Mouse (Mus musculus): ENCODE data around the gene Hspa1l. TPM values are rescaled to one million over a fixed set of nuclear protein-coding genes. Genes with fewer than 3 reads are reported as not detected.
A peak's percentile ranks its signal among the peaks of the same experiment; 100 is the strongest.
"Not testable (repeated sequence)": the region's sequence is repeated elsewhere in the genome, so short reads cannot be mapped to it uniquely, and the experiment has no call there.

Hspa1l gene
- polyA plus RNA-seq, 1 experiment from 2014 or later: 1.4 TPM

GRCm38 (mm10) chr17:34960702-34961493 lies 11.6 kb upstream of the Hspa1l start:
- Histone ChIP-seq H3K4me1 (peaks cover 11% of the 10 kb centered on the region), H3K4me3 (replicated peaks) (no peak overlapping the region), H3K4me2 (no peak overlapping the region), H3K27ac (replicated peaks) (no peak overlapping the region), H3K9ac (replicated peaks) (no peak overlapping the region), H3K36me3 (no peaks in the 10 kb centered on the region), H3K27me3 (replicated peaks) (peaks cover 45% of the 10 kb centered on the region), H3K9me3 (replicated peaks) (no peaks in the 10 kb centered on the region)
- ATAC-seq (ENCODE audit: low FRiP score): no peak

GRCm38 (mm10) chr17:34962125-34962524 lies 10.4 kb upstream of the Hspa1l start:
- ATAC-seq (ENCODE audit: low FRiP score): no peak
- Histone ChIP-seq H3K27me3 (replicated peaks) (peaks cover 44% of the 10 kb centered on the region), H3K9me3 (replicated peaks) (no peaks in the 10 kb centered on the region), H3K27ac (replicated peaks) (no peak overlapping the region), H3K4me3 (replicated peaks) (no peak overlapping the region), H3K36me3 (no peaks in the 10 kb centered on the region), H3K4me2 (no peak overlapping the region), H3K4me1 (peaks cover 11% of the 10 kb centered on the region), H3K9ac (replicated peaks) (no peak overlapping the region)
- 43% methylated on average over 3 of the region's 3 CpGs for WGBS

GRCm38 (mm10) chr17:34962841-34963240 lies 9.7 kb upstream of the Hspa1l start:
- Histone ChIP-seq H3K27me3 (replicated peaks) (peaks cover 51% of the 10 kb centered on the region), H3K4me3 (replicated peaks) (no peak overlapping the region), H3K9ac (replicated peaks) (no peak overlapping the region), H3K4me2 (no peak overlapping the region), H3K36me3 (no peaks in the 10 kb centered on the region), H3K4me1 (peaks cover 11% of the 10 kb centered on the region), H3K9me3 (replicated peaks) (no peaks in the 10 kb centered on the region), H3K27ac (replicated peaks) (no peak overlapping the region)
- WGBS: 56% methylated on average over 1 of the region's 1 CpGs
- no peak for ATAC-seq (ENCODE audit: low FRiP score)

- Histone ChIP-seq H3K4me1 (peaks cover 7% of the 10 kb centered on the region), H3K4me3 (replicated peaks) (no peak overlapping the region), H3K36me3 (no peaks in the 10 kb centered on the region), H3K27ac (replicated peaks) (no peak overlapping the region), H3K4me2 (no peak overlapping the region), H3K9me3 (replicated peaks) (no peaks in the 10 kb centered on the region), H3K9ac (replicated peaks) (no peak overlapping the region), H3K27me3 (replicated peaks) (peaks cover 66% of the 10 kb centered on the region)
- no peak for ATAC-seq (ENCODE audit: low FRiP score)
- WGBS: 13% methylated on average over 1 of the region's 1 CpGs
Observed at GRCm38 (mm10) chr17:34964640-34965049, 7.9 kb upstream of the Hspa1l start.

GRCm38 (mm10) chr17:34965627-34966026 lies 6.9 kb upstream of the Hspa1l start:
- Histone ChIP-seq H3K9me3 (replicated peaks) (no peaks in the 10 kb centered on the region), H3K4me1 (no peaks in the 10 kb centered on the region), H3K27ac (replicated peaks) (no peak overlapping the region), H3K27me3 (replicated peaks) (peaks cover 61% of the 10 kb centered on the region), H3K36me3 (no peaks in the 10 kb centered on the region), H3K4me2 (no peak overlapping the region), H3K4me3 (replicated peaks) (no peak overlapping the region), H3K9ac (replicated peaks) (no peak overlapping the region)
- ATAC-seq (ENCODE audit: low FRiP score): no peak
- whole genome bisulfite sequencing: 78% methylated on average over 5 of the region's 5 CpGs

GRCm38 (mm10) chr17:34969822-34970221 lies 2.7 kb upstream of the Hspa1l start, which contains the start of gene Gm20481:
Gene Gm20481 (plus strand): TSS chr17:34969912.
- H3K9ac ChIP-seq (replicated peaks); ATAC-seq (ENCODE audit: low FRiP score); H3K4me2 ChIP-seq; H3K9me3 ChIP-seq (replicated peaks); H3K4me3 ChIP-seq (replicated peaks); H3K36me3 ChIP-seq; H3K27ac ChIP-seq (replicated peaks); H3K4me1 ChIP-seq: not testable (repeated sequence)
- peaks cover 33% of the 10 kb centered on the region for H3K27me3 ChIP-seq (replicated peaks)
- 66% methylated on average over 7 of the region's 11 CpGs for WGBS

GRCm38 (mm10) chr17:34970850-34971249 lies 1.7 kb upstream of the Hspa1l start:
- not testable (repeated sequence) for H3K9ac ChIP-seq (replicated peaks); H3K4me3 ChIP-seq (replicated peaks); ATAC-seq (ENCODE audit: low FRiP score); H3K27ac ChIP-seq (replicated peaks); H3K9me3 ChIP-seq (replicated peaks); H3K4me1 ChIP-seq; H3K36me3 ChIP-seq; H3K4me2 ChIP-seq
- WGBS: 38% methylated on average over 21 of the region's 37 CpGs
- H3K27me3 ChIP-seq (replicated peaks): peaks cover 30% of the 10 kb centered on the region

- peak; percentile 51 for ATAC-seq (ENCODE audit: low FRiP score)
- peak overlapping the region; percentile 80 for H3K4me2 ChIP-seq
- H3K9me3 ChIP-seq (replicated peaks); H3K4me1 ChIP-seq; H3K36me3 ChIP-seq; H3K27ac ChIP-seq (replicated peaks); H3K9ac ChIP-seq (replicated peaks): not testable (repeated sequence)
- 0% methylated on average over 18 of the region's 43 CpGs for WGBS
- H3K4me3 ChIP-seq (replicated peaks): peak overlapping the region; percentile 44
- peaks cover 28% of the 10 kb centered on the region for H3K27me3 ChIP-seq (replicated peaks)
Observed at GRCm38 (mm10) chr17:34971694-34972068, 822 bp upstream of the Hspa1l start.

GRCm38 (mm10) chr17:34975581-34976492 lies 3.3 kb downstream of the Hspa1l start:
- Histone ChIP-seq H3K9me3 (replicated peaks) (no peaks in the 10 kb centered on the region), H3K4me2 (no peak overlapping the region)
- 86% methylated on average over 3 of the region's 3 CpGs for WGBS

GRCm38 (mm10) chr17:34977000-34977399 lies 4.5 kb downstream of the Hspa1l start:
- ATAC-seq (ENCODE audit: low FRiP score): no peak

More at GRCm38 (mm10) chr17:34975581-34976492, 3.3 kb downstream of the Hspa1l start:
- no peak for ATAC-seq (ENCODE audit: low FRiP score)
- no peak overlapping the region for H3K9ac ChIP-seq (replicated peaks)
- H3K27ac ChIP-seq (replicated peaks): no peak overlapping the region
- H3K36me3 ChIP-seq: no peaks in the 10 kb centered on the region
- H3K27me3 ChIP-seq (replicated peaks): no peaks in the 10 kb centered on the region
- peaks cover 18% of the 10 kb centered on the region for H3K4me1 ChIP-seq
- no peak overlapping the region for H3K4me3 ChIP-seq (replicated peaks)

GRCm38 (mm10) chr17:34978239-34978638 lies 5.7 kb downstream of the Hspa1l start:
- Histone ChIP-seq H3K27ac (replicated peaks) (no peak overlapping the region), H3K9ac (replicated peaks) (no peak overlapping the region), H3K4me3 (replicated peaks) (no peak overlapping the region), H3K36me3 (no peaks in the 10 kb centered on the region), H3K4me2 (no peak overlapping the region), H3K9me3 (replicated peaks) (no peaks in the 10 kb centered on the region), H3K27me3 (replicated peaks) (no peaks in the 10 kb centered on the region), H3K4me1 (peaks cover 26% of the 10 kb centered on the region)
- 90% methylated on average over 27 of the region's 27 CpGs for WGBS
- no peak for ATAC-seq (ENCODE audit: low FRiP score)

More at GRCm38 (mm10) chr17:34977000-34977399, 4.5 kb downstream of the Hspa1l start:
- Histone ChIP-seq H3K9me3 (replicated peaks) (no peaks in the 10 kb centered on the region), H3K27ac (replicated peaks) (no peak overlapping the region), H3K4me2 (no peak overlapping the region), H3K4me1 (peaks cover 23% of the 10 kb centered on the region), H3K36me3 (no peaks in the 10 kb centered on the region), H3K4me3 (replicated peaks) (no peak overlapping the region), H3K27me3 (replicated peaks) (no peaks in the 10 kb centered on the region), H3K9ac (replicated peaks) (no peak overlapping the region)
- 94% methylated on average over 20 of the region's 20 CpGs for WGBS

GRCm38 (mm10) chr17:34979631-34980030 lies 7.1 kb downstream of the Hspa1l start:
- Histone ChIP-seq H3K4me3 (replicated peaks) (no peak overlapping the region), H3K4me2 (no peak overlapping the region), H3K9me3 (replicated peaks) (no peaks in the 10 kb centered on the region), H3K27me3 (replicated peaks) (no peaks in the 10 kb centered on the region), H3K27ac (replicated peaks) (no peak overlapping the region), H3K36me3 (no peaks in the 10 kb centered on the region), H3K9ac (replicated peaks) (no peak overlapping the region), H3K4me1 (peaks cover 26% of the 10 kb centered on the region)
- no peak for ATAC-seq (ENCODE audit: low FRiP score)
- WGBS: 96% methylated on average over 4 of the region's 4 CpGs

All from neural tube, embryonic 15.5 days (tissue).